In genomic region chr17:52103891-52104290, GRCm38 (mm10) we compare ENCODE assay signal across 20 mouse cellular contexts.
"Had no signal": no experiment of that assay in that cellular context is flagged by ENCODE, and none has a peak within 500 bp of the region (broad histone marks: within the 10 kb centered on the region; RNA-seq: fewer than 3 reads in every experiment).

No protein-coding gene starts in this region.

- H3K27me3 ChIP-seq: lung, embryonic 15.5 days; megakaryocyte, embryonic 14.5 days; midbrain, embryonic 13.5 days; neural tube, embryonic 13.5 days; neural tube, embryonic 15.5 days; stomach, embryonic 15.5 days had no signal

- H3K27ac ChIP-seq: lung, embryonic 15.5 days; macrophage; midbrain, embryonic 13.5 days; neural tube, embryonic 13.5 days; neural tube, embryonic 15.5 days; stomach, embryonic 15.5 days; stomach, postnatal 0 days had no signal

- H3K36me3 ChIP-seq: lung, embryonic 15.5 days; midbrain, embryonic 13.5 days; neural tube, embryonic 13.5 days; neural tube, embryonic 15.5 days; stomach, embryonic 15.5 days had no signal

- H3K9me3 ChIP-seq: lung, embryonic 15.5 days; megakaryocyte, embryonic 14.5 days; midbrain, embryonic 13.5 days; neural tube, embryonic 13.5 days; neural tube, embryonic 15.5 days; stomach, embryonic 15.5 days had no signal

- H3K4me1 ChIP-seq: lung, embryonic 15.5 days; megakaryocyte, embryonic 14.5 days; midbrain, embryonic 13.5 days; neural tube, embryonic 13.5 days; neural tube, embryonic 15.5 days; stomach, embryonic 15.5 days had no signal

- ATAC-seq: liver, postnatal 0 days; lung, postnatal 0 days; midbrain, embryonic 13.5 days; midbrain, embryonic 16.5 days had no signal

- DNase-seq: liver, postnatal 0 days; lung, adult 2 months; lung, postnatal 14 days; lung, postnatal 36 days; right cerebral cortex, postnatal 14 days; thymus, adult 2 months; thymus, postnatal 25 days; thymus, postnatal 4 days had no signal

- H3K4me2 ChIP-seq: lung, embryonic 15.5 days; midbrain, embryonic 11.5 days; midbrain, embryonic 13.5 days; neural tube, embryonic 13.5 days; neural tube, embryonic 15.5 days; stomach, embryonic 15.5 days had no signal

- H3K4me3 ChIP-seq: lung, embryonic 15.5 days; megakaryocyte, embryonic 14.5 days; midbrain, embryonic 13.5 days; myocyte; neural tube, embryonic 13.5 days; neural tube, embryonic 15.5 days; stomach, embryonic 15.5 days had no signal

- H3K9ac ChIP-seq: liver, postnatal 0 days; lung, embryonic 15.5 days; midbrain, embryonic 13.5 days; neural tube, embryonic 13.5 days; neural tube, embryonic 15.5 days; stomach, embryonic 15.5 days had no signal
